Mouse (Mus musculus) stomach, postnatal 0 days (tissue): ENCODE results near the gene Rab21. TPM values are rescaled to one million over a fixed set of nuclear protein-coding genes. Genes with fewer than 3 reads are reported as not detected.

Experiments used
- ATAC-seq: fragments of 200-750 bp; cut with Nextera tagmentation; 2 replicates; pipeline ENCODE4 v1.8.0; 2017; ENCODE audit not compliant: low FRiP score, low TSS enrichment
- DNase-seq: peaks from one replicate; pipeline ENCODE4 v3.0.0-alpha.2; 2016; ENCODE audit warnings: low spot score
- H3K27ac ChIP-seq: fragments of 300-500 bp; sonication (generic); replicated peaks from 2 replicates; pipeline ENCODE4 v1.5.1; 2014; ENCODE audit warnings: mild to moderate bottlenecking, control low read depth
- H3K27me3 ChIP-seq: fragments of 300-500 bp; sonication (generic); 2 replicates; pipeline ENCODE4 v1.6.1; 2014; ENCODE audit warnings: low read length; ENCODE audit not compliant: control insufficient read depth, insufficient read depth
- H3K36me3 ChIP-seq: fragments of 300-500 bp; sonication (generic); 2 replicates; pipeline ENCODE4 v1.6.1; 2014; ENCODE audit warnings: low read length, mixed read lengths; ENCODE audit not compliant: control insufficient read depth, insufficient read depth
- H3K4me1 ChIP-seq: fragments of 300-500 bp; sonication (generic); replicated peaks from 2 replicates; pipeline ENCODE4 v1.6.1; 2014; ENCODE audit warnings: antibody characterized with exemption; ENCODE audit not compliant: control insufficient read depth, insufficient read depth
- H3K4me2 ChIP-seq: fragments of 300-500 bp; sonication (generic); replicated peaks from 2 replicates; pipeline ENCODE4 v1.6.1; 2014; ENCODE audit warnings: low read depth, mild to moderate bottlenecking, control low read depth, moderate library complexity
- H3K4me3 ChIP-seq: fragments of 300-500 bp; sonication (generic); 2 replicates; pipeline ENCODE4 v1.5.1; 2014; ENCODE audit warnings: low read depth, low read length, control low read depth
- H3K9ac ChIP-seq: fragments of 300-500 bp; sonication (generic); 2 replicates; pipeline ENCODE4 v1.6.1; 2014; ENCODE audit warnings: mild to moderate bottlenecking, low read length, control low read depth, mixed read lengths
- H3K9me3 ChIP-seq: fragments of 300-500 bp; sonication (generic); 2 replicates; pipeline ENCODE4 v1.6.1; 2016; ENCODE audit warnings: low read length; ENCODE audit not compliant: control insufficient read depth
- CTCF ChIP-seq: IDR thresholded peaks from 2 replicates; pipeline ENCODE4 v1.5.1; 2016; ENCODE audit warnings: antibody characterized with exemption, low read depth, mild to moderate bottlenecking, moderate library complexity
- EP300 ChIP-seq: optimal IDR thresholded peaks from 2 replicates; pipeline ENCODE3; 2016; ENCODE audit warnings: antibody characterized with exemption
- WGBS: fragments of 180-500 bp; shearing (Covaris S2); extraction: QIAGEN DNeasy Blood & Tissue Kit; methylation state at CpG from one replicate; pipeline ENCODE4 v1.1.7; 2014; 5-methylcytosine and 5-hydroxymethylcytosine counted together
- polyA plus RNA-seq: library from polyadenylated mRNA; unstranded; fragments of >200 nt; fragmentation: Nextera tagmentation; extraction: Ambion mirVana; gene quantifications from 2 replicates; pipeline ENCODE4 v1.2.1, GENCODE M21; 2015

The Rab21 gene
- polyA plus RNA-seq, 1 experiment from 2014 or later = 8.0 TPM

DNA sequence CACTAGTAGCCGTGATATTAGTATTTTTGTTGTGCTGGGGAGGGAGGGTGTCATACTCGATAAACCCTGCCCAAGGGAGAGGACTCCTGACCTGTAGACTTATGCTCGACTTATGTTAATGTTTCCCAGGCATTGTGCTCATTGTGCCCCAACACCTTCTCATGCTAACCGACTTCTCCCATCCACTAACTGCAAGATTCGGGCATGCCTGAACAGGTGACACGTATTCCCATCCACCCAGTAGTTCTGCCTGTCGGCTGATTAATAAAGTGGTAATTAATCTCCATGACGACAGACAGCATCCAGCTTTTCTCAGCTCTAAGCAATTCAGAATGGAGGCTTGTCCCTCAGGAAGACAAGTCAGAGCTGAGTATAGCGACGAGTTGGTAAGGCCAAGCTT is 33.6 kb upstream of the Rab21 start:
- WGBS = 61% methylated on average over 10 of the region's 10 CpGs
- Histone ChIP-seq H3K27ac (no peak overlapping the region), H3K4me2 (no peak overlapping the region), H3K36me3 (no peaks in the 10 kb centered on the region), H3K4me3 (no peak overlapping the region), H3K9ac (no peak overlapping the region), H3K9me3 (no peaks in the 10 kb centered on the region), H3K4me1 (no peaks in the 10 kb centered on the region), H3K27me3 (no peaks in the 10 kb centered on the region)
- ATAC-seq (no peak), DNase-seq (no peak)
- TF ChIP-seq EP300 = no peak
- TF ChIP-seq CTCF = no peak

DNA sequence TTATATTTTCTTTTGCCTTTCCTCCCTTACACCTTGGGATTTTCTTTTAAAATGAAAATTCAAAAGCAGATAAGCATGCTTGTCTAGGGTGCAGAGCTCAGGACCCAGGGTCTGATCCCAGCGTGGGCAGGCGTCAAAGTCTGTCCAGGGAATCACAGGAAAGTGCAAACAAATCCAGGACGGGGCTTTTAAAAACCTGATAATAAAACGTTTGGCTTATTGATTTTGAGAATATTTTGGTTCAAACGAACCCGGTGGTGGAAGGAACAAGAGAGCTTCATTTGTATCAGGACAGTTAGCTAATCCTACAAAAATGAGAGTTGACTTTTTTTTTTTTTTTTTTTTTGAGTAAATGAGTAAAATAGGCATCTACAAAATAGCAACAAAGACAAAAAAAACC is 32.7 kb upstream of the Rab21 start:
- ATAC-seq (no peak), DNase-seq (no peak)
- no peaks in the 10 kb centered on the region for H3K9me3 ChIP-seq
- TF ChIP-seq CTCF (no peak), EP300 (no peak)
- no peaks in the 10 kb centered on the region for H3K4me1 ChIP-seq
- H3K9ac ChIP-seq = no peak overlapping the region
- H3K4me2 ChIP-seq = no peak overlapping the region
- H3K27ac ChIP-seq = no peak overlapping the region
- 52% methylated on average over 6 of the region's 6 CpGs for WGBS
- H3K36me3 ChIP-seq = no peaks in the 10 kb centered on the region
- no peak overlapping the region for H3K4me3 ChIP-seq
- no peaks in the 10 kb centered on the region for H3K27me3 ChIP-seq

- no peak overlapping the region for H3K4me3 ChIP-seq
- ATAC-seq = no peak
- no peak for DNase-seq
- no peak for TF ChIP-seq EP300
- no peak for TF ChIP-seq CTCF
- no peak overlapping the region for H3K4me2 ChIP-seq
- no peaks in the 10 kb centered on the region for H3K36me3 ChIP-seq
- no peak overlapping the region for H3K9ac ChIP-seq
- no peaks in the 10 kb centered on the region for H3K9me3 ChIP-seq
- H3K4me1 ChIP-seq = no peaks in the 10 kb centered on the region
- no peaks in the 10 kb centered on the region for H3K27me3 ChIP-seq
- H3K27ac ChIP-seq = no peak overlapping the region
Observed at GRCm38 (mm10) chr10:115346444-115346843, 31.1 kb upstream of the Rab21 start.

DNA sequence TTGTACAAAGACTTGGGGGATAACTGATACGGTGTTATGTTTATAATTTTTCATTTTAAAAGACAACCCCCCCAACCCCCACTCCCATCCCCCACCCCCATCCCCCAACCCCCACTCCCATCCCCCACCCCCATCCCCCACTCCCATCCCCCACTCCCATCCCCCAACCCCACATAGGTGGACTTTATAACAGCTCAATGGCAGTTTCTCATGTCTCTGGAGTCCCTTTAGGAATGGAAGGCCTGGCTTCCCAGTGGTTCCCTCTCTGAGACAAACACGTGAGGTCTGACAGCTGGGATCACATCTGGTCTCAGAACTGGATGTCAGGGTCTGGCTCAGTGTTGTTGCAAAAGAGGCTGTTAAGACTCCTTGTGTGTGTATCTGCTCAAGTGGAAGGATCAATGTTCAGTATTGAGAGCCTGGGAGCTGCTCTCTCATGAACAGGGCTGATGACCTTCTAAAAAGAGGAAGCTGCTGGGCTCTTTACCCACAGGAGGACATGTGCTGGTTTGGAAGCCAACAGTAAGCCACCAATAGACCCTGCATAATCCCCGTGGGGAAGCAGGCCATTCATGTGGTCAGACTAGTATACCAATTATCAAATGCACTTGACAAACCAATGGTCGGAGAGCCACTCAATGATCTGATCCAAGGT is 27.5 kb upstream of the Rab21 start:
- Histone ChIP-seq H3K9ac (no peak overlapping the region), H3K36me3 (no peaks in the 10 kb centered on the region), H3K4me2 (no peak overlapping the region), H3K4me3 (no peak overlapping the region), H3K9me3 (no peaks in the 10 kb centered on the region), H3K4me1 (no peaks in the 10 kb centered on the region), H3K27me3 (no peaks in the 10 kb centered on the region), H3K27ac (no peak overlapping the region)
- ATAC-seq (no peak; the same call in 1 of the 2 replicates), DNase-seq (no peak)
- WGBS = 86% methylated on average over 4 of the region's 4 CpGs
- TF ChIP-seq CTCF = no peak
- no peak for TF ChIP-seq EP300

DNA sequence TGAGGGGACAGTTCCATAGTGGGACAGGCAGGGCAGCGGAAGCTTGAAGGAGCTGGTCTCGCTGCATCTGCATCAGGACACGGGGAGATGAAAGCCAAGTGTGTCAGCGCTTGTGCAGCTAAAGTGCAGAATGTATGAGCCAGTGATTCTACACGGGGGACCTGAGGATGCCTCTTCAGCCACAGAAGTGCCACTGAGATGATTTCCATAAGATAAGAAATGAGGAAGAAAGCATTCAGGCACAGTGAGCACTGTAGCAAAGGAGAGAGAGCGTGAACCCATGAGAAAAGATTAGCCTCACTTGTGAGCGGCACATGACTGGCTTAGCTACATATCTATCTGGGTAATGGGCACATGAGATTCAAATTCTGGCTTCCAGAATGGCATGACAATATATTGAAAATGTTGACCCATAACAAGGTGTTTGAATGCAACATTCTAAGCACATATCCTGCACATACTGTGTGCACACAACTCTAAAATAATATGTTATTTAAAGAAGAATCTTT is 24.5 kb upstream of the Rab21 start:
- no peaks in the 10 kb centered on the region for H3K9me3 ChIP-seq

GRCm38 (mm10) chr10:115336901-115337300 is 21.5 kb upstream of the Rab21 start:
- Histone ChIP-seq H3K4me1 (no peaks in the 10 kb centered on the region), H3K9ac (no peak overlapping the region), H3K4me2 (no peak overlapping the region), H3K36me3 (no peaks in the 10 kb centered on the region), H3K4me3 (no peak overlapping the region), H3K27me3 (no peaks in the 10 kb centered on the region), H3K27ac (no peak overlapping the region), H3K9me3 (no peaks in the 10 kb centered on the region)
- ATAC-seq = no peak
- WGBS = 78% methylated on average over 4 of the region's 4 CpGs
- TF ChIP-seq EP300 = no peak
- TF ChIP-seq CTCF = no peak
- DNase-seq = no peak

More for the DNA sequence above, 24.5 kb upstream of the Rab21 start:
- Histone ChIP-seq H3K27me3 (no peaks in the 10 kb centered on the region), H3K9ac (no peak overlapping the region), H3K27ac (no peak overlapping the region), H3K4me2 (no peak overlapping the region), H3K36me3 (no peaks in the 10 kb centered on the region), H3K4me3 (no peak overlapping the region), H3K4me1 (no peaks in the 10 kb centered on the region)
- DNase-seq (no peak), ATAC-seq (no peak)
- TF ChIP-seq EP300 = no peak
- TF ChIP-seq CTCF = no peak
- WGBS = 96% methylated on average over 7 of the region's 7 CpGs
